Mouse (Mus musculus) heart, embryonic 13.5 days (tissue): ENCODE results near the gene Ets2. TPM values are rescaled to one million over a fixed set of nuclear protein-coding genes. Genes with fewer than 3 reads are reported as not detected.

Experiments used
- polyA plus RNA-seq: library from polyadenylated mRNA; unstranded; fragments of >200 nt; fragmentation: Nextera tagmentation; extraction: Ambion mirVana; gene quantifications from 2 replicates; pipeline ENCODE4 v1.2.1, GENCODE M21; 2015

Ets2 gene
- polyA plus RNA-seq, 1 experiment from 2014 or later, result 44.9 TPM

Other genes with a start within 250 kb of the Ets2 start
- gene Erg, start 115.5 kb upstream of the Ets2 start, polyA plus RNA-seq, result 7.2 and 7.6 TPM in 2 replicates